Mouse (Mus musculus): ENCODE measurements around the gene Camk1d.

GRCm38 (mm10) chr2:5499620-5500019 is 214.7 kb downstream of the Camk1d start:
- TF ChIP-seq POLR2A (IDR thresholded peaks at IDR 0.05; ENCODE audit: control insufficient read depth, low read depth, low read length) = no peak
- no peak for TF ChIP-seq CTCF (IDR thresholded peaks at IDR 0.05; ENCODE audit: control insufficient read depth, insufficient read depth, insufficient replicate concordance, low read depth, low read length)

Data from testis, adult 2 months (tissue).